Mouse (Mus musculus) urinary bladder, postnatal 25 days (tissue): ENCODE measurements around the gene Cdhr5.

Experiments
- DNase-seq: peaks from one replicate; pipeline ENCODE4 v3.0.0; 2022; ENCODE audit warnings: low spot score

Gene Cdhr5

DNA sequence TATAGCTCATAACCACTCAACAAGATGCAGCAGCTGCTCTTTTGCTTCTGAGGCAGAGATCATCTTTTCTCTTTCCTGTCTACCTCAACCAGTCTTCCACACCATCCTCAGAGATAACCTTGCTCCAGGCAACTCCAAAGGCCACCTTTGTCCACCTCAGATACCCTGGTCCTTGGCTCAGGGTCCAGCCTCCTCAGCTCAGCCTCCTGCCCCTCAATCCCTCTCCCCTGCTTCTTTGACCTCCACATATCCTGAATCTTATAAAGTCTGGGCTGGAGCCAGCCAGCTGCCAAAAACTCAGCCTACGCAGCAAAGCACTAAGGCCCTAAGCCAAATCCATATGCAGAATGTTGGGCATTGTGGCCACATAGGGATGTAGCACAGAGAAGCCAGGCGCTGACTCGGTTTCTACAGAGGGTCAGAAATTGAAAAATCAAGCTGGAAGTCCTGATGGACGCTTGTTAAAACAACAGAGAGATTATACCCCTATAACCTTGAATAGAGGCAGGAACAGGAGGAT, 53.8 kb downstream of the Cdhr5 start:
- DNase-seq, result no peak

GRCm38 (mm10) chr7:141222126-141222467, 54.5 kb downstream of the Cdhr5 start:
- DNase-seq, result no peak

- DNase-seq, result peak; percentile 93
Measured at GRCm38 (mm10) chr7:141221249-141222125, 55.1 kb downstream of the Cdhr5 start.

DNA sequence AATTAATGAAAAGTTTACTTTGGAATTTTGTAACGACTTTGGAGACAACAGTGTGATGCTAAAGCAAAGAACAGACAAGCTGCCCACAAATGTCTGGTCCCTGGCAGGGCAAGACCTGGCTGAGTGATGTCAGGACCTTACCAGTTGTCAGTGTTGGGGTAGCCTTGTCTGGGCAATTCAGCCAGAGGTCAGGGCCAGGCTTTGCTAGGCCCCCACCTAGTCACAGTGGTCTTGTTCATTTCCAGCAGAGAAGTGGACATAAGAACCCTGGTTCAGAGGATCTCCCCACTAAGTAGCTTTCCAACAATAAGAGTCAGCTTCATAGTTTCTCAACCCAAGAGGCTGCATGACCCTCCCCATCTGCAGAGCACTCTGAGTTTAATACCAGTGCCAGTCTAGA, 56.2 kb downstream of the Cdhr5 start:
- no peak for DNase-seq

- DNase-seq, result no peak
Measured at GRCm38 (mm10) chr7:141219558-141220099, 57.0 kb downstream of the Cdhr5 start.
